Mouse (Mus musculus) midbrain, embryonic 11.5 days (tissue): ENCODE measurements around the gene Cd300lg. TPM values are rescaled to one million over a fixed set of nuclear protein-coding genes. Genes with fewer than 3 reads are reported as not detected.

ENCODE experiments used
- ATAC-seq: fragments of 200-750 bp; cut with Nextera tagmentation; 2 replicates; pipeline ENCODE4 v1.8.0; 2017; ENCODE audit warnings: moderate TSS enrichment, moderate library complexity; ENCODE audit not compliant: low FRiP score
- DNase-seq: peaks from one replicate; pipeline ENCODE4 v3.0.0; 2015; ENCODE audit warnings: low spot score; ENCODE audit errors: missing footprints
- H3K27ac ChIP-seq: fragments of 300-500 bp; sonication (generic); 2 replicates; pipeline ENCODE4 v1.5.1; 2014; ENCODE audit warnings: low read depth, low read length
- H3K27me3 ChIP-seq: fragments of 300-500 bp; sonication (generic); 2 replicates; pipeline ENCODE4 v1.6.1; 2014; ENCODE audit warnings: mild to moderate bottlenecking, low read length, moderate library complexity, mixed read lengths; ENCODE audit not compliant: control insufficient read depth, insufficient read depth
- H3K36me3 ChIP-seq: fragments of 300-500 bp; sonication (generic); 2 replicates; pipeline ENCODE4 v1.6.1; 2014; ENCODE audit warnings: mild to moderate bottlenecking, low read length, moderate library complexity, mixed read lengths; ENCODE audit not compliant: control insufficient read depth, insufficient read depth
- H3K4me1 ChIP-seq: fragments of 300-500 bp; sonication (generic); 2 replicates; pipeline ENCODE4 v1.6.1; 2014; ENCODE audit warnings: low read length; ENCODE audit not compliant: control insufficient read depth, insufficient read depth
- H3K4me2 ChIP-seq: fragments of 300-500 bp; sonication (generic); 2 replicates; pipeline ENCODE4 v1.6.1; 2014; ENCODE audit warnings: mild to moderate bottlenecking, moderate library complexity
- H3K4me3 ChIP-seq: fragments of 300-500 bp; sonication (generic); 2 replicates; pipeline ENCODE4 v1.5.1; 2014; ENCODE audit warnings: low read depth, low read length
- H3K9ac ChIP-seq: fragments of 300-500 bp; sonication (generic); 2 replicates; pipeline ENCODE4 v1.6.1; 2014; ENCODE audit warnings: low read length
- H3K9me3 ChIP-seq: fragments of 300-500 bp; sonication (generic); 2 replicates; pipeline ENCODE4 v1.6.1; 2016; ENCODE audit warnings: low read length; ENCODE audit not compliant: control insufficient read depth
- WGBS: fragments of 180-500 bp; shearing (Covaris S2); extraction: QIAGEN DNeasy Blood & Tissue Kit; methylation state at CpG from one replicate; pipeline ENCODE4 v1.1.7; 2014; 5-methylcytosine and 5-hydroxymethylcytosine counted together
- polyA plus RNA-seq: library from polyadenylated mRNA; unstranded; fragments of >200 nt; fragmentation: Nextera tagmentation; extraction: Ambion mirVana; gene quantifications from 2 replicates; pipeline ENCODE4 v1.2.1, GENCODE M21; 2014

Gene Cd300lg
- polyA plus RNA-seq, 1 experiment from 2014 or later = 0.11 TPM

DNA sequence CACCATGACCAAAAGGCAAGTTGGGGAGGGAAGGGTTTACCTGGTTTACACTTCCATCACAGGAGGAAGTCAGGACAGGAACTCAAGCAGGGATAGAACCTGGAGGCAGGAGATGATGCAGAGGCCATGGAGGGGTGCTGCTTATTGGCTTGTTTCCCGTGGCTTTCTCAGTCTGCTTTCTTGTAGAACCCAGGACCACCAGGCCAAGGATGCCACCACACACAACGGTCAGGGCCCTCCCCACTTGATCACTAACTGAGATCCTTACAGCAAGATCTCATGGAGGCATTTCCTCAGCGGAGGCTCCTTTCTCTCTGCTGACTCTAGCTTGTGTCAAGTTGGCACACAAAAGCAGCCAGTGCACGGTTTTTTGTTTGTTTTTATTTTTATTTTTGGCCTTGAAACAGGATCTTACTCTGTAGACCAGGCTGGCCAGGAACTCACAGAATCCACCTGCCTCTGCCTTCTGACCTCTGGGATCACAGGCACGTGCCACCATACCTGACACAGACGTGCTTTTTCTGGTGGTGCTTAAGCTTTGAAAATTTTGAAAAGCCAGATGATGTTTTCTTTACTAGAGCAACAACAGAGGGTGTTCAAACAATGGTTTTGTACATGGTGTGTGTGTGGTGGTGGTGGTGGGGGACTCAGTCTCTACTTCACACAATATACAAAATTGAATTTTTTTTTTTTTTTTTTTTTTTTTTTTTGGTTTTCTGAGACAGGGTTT, 13.1 kb upstream of the Cd300lg start, which contains the start of gene Mpp3:
TSS of gene Mpp3 (minus strand) at position 375 of the 730 bp plus-strand sequence.
- no peaks in the 10 kb centered on the region for H3K36me3 ChIP-seq
- peak within 1 kb of the TSS; percentile 81 for H3K9ac ChIP-seq
- H3K9me3 ChIP-seq = no peaks in the 10 kb centered on the region
- H3K4me2 ChIP-seq = peak within 1 kb of the TSS; percentile 88
- peak; percentile 86 for DNase-seq
- peaks cover 17% of the 10 kb centered on the region for H3K4me1 ChIP-seq
- peaks cover 3% of the 10 kb centered on the region; the same call in 1 of the 2 replicates for H3K27me3 ChIP-seq
- H3K4me3 ChIP-seq = peak within 1 kb of the TSS; percentile 69; the same call in 1 of the 2 replicates
- H3K27ac ChIP-seq = peak within 1 kb of the TSS; percentile 33; the same call in 1 of the 2 replicates
- ATAC-seq = no peak
- WGBS = 74% methylated on average over 6 of the region's 6 CpGs

DNA sequence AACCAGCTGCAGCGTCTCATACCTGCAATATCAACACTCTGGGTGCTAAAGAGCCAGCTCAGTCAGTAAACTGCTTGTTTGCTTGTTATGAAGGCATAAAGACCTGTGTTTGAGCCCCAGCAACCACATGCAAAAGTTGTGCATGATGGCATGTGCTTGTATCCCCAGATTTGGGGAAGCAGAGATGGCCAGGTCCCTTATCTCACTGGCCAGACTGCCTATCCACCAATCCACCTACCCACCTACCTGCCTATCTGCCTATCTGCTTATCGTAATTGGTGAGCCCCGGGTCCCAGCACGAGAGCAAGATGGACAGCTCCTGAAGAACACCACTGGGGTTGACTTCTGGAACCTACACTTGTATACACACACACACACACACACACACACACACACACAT, 12.0 kb upstream of the Cd300lg start:
- H3K9me3 ChIP-seq = no peaks in the 10 kb centered on the region
- H3K36me3 ChIP-seq = no peaks in the 10 kb centered on the region
- WGBS = 92% methylated on average over 4 of the region's 4 CpGs

DNA sequence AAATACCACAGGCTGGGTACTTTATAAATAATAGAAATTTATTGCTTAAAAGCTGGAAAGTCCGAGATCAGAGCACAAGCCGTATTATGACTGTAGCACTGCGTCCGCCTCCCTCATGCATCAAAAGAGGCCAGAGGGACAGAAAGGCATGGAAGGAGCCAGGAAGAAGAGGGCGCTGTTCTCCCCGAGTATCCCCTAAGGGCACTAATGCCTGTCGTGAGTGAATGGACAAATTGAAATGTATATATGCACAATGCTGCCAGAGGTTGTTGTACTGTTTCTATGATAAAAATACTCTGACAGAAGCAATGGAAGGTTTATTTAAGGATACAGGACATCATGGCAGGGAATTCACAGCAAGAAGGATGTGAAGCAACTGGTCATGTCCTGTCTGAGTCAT, 11.3 kb upstream of the Cd300lg start:
- Histone ChIP-seq H3K27me3 (peaks cover 3% of the 10 kb centered on the region; the same call in 1 of the 2 replicates), H3K9me3 (no peaks in the 10 kb centered on the region), H3K4me1 (peaks cover 17% of the 10 kb centered on the region), H3K4me2 (no peak overlapping the region), H3K4me3 (no peak overlapping the region), H3K36me3 (no peaks in the 10 kb centered on the region), H3K9ac (no peak overlapping the region), H3K27ac (no peak overlapping the region)
- DNase-seq (peak; percentile 78), ATAC-seq (no peak)
- WGBS = 38% methylated on average over 7 of the region's 7 CpGs

More for the DNA sequence above, 12.0 kb upstream of the Cd300lg start:
- Histone ChIP-seq H3K4me1 (peaks cover 17% of the 10 kb centered on the region), H3K27me3 (peaks cover 3% of the 10 kb centered on the region; the same call in 1 of the 2 replicates), H3K4me2 (no peak overlapping the region), H3K27ac (no peak overlapping the region), H3K9ac (no peak overlapping the region), H3K4me3 (no peak overlapping the region)
- no peak for ATAC-seq
- peak; percentile 61 for DNase-seq

DNA sequence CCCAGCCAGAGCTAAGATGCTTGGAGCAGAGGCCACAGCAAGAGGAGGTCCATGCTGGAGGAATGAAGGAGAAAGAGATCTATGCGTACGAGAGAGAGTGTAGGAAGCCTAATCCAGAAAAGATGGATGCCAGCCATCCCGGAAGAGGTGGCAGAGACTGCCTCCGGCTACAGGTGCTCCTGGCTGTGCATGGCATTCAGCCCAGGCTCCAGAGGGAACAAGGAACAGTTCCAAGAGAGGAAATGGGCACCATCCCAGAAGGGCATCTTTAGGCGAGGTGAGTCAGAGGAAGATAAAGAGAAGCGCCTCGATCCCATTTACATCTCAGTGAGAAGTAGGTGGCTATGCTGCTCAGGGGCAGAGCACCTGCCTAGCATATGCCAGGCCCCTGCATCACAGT, 10.2 kb upstream of the Cd300lg start:
- Histone ChIP-seq H3K27ac (no peak overlapping the region), H3K9me3 (no peaks in the 10 kb centered on the region), H3K27me3 (no peaks in the 10 kb centered on the region), H3K4me2 (no peak overlapping the region), H3K4me1 (peaks cover 6% of the 10 kb centered on the region; the same call in 1 of the 2 replicates), H3K36me3 (no peaks in the 10 kb centered on the region), H3K9ac (no peak overlapping the region), H3K4me3 (no peak overlapping the region)
- 80% methylated on average over 7 of the region's 7 CpGs for WGBS
- DNase-seq = no peak
- ATAC-seq = no peak

DNA sequence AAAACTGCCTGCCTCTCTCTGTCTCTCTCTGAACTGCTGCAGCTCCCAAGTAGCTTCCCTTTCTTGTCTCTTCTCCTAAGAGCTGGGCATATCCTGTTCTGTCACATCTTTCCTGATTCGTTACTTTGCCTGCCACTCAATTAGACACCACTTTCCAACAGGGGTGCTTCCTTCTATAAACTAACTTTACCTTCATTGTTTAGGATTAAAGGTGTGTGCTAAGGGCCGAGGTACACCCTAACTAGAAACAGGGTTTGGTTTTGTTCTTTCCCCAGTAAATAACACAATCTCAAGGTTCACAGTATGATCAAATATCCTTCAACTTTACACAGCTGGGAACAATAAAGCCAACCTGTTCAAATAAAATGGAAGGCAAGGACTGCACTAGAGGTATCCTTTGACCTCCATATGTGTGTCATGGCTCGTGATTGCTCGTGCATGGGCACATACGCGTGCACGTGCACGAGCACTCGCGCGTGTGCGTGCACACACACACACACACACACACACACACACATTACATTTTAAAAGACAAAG, 8.2 kb upstream of the Cd300lg start:
- ATAC-seq = no peak

DNA sequence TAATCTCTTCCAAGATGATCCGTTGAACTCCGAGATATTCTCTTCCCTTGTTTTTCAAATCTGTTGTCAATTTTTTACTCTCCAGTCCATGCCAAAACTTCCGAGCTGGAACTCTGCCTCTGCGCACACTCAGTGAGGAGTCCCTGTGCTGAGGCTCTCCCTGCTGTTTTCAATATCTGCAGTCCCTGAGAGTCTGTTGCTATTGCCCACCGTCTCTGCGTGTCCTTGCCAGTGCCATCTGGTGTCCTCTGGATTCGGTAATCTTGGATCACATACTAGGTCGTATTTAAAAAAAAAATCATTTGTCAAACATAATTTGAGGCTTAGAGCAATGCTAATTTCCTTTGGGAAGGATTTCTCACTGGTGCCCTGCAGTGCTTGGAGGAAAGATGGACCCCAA, 6.4 kb upstream of the Cd300lg start:
- Histone ChIP-seq H3K4me2 (no peak overlapping the region), H3K9ac (no peak overlapping the region), H3K27ac (no peak overlapping the region), H3K4me3 (no peak overlapping the region), H3K4me1 (no peaks in the 10 kb centered on the region), H3K36me3 (no peaks in the 10 kb centered on the region), H3K27me3 (no peaks in the 10 kb centered on the region), H3K9me3 (no peaks in the 10 kb centered on the region)
- DNase-seq = peak; percentile 80
- WGBS = 71% methylated on average over 8 of the region's 8 CpGs
- ATAC-seq = no peak

More for the DNA sequence above, 8.2 kb upstream of the Cd300lg start:
- Histone ChIP-seq H3K27me3 (no peaks in the 10 kb centered on the region), H3K27ac (no peak overlapping the region), H3K9me3 (no peaks in the 10 kb centered on the region), H3K9ac (no peak overlapping the region), H3K4me3 (no peak overlapping the region), H3K36me3 (no peaks in the 10 kb centered on the region), H3K4me1 (no peaks in the 10 kb centered on the region), H3K4me2 (no peak overlapping the region)
- peak; percentile 45 for DNase-seq
- 93% methylated on average over 12 of the region's 12 CpGs for WGBS

DNA sequence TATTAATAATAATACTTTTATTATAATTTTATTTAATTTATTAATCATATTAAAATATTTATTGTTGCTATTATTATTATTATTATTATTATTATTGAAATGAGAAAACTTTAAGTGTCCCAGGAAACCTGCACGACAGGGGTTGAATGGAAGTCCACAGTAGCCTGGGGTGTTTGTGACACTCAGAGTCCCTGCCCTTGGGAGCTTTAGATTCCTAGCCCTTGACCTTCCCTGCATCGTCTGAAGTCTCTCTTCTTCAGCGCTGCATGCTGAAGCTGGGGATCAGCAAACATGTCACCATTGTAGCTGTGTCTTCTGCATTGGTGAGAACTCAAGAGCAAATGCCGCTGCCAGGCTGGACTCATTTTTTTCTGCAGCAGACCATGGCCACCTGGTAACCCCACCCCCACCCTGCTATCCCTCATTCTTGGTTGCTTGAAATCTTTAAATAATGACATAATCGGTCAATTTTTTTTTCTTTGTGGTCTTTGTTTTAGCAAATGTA, 5.8 kb upstream of the Cd300lg start:
- no peaks in the 10 kb centered on the region for H3K9me3 ChIP-seq
- H3K27me3 ChIP-seq = no peaks in the 10 kb centered on the region
- no peaks in the 10 kb centered on the region for H3K4me1 ChIP-seq
- no peak overlapping the region for H3K4me2 ChIP-seq
- 75% methylated on average over 5 of the region's 5 CpGs for WGBS
- no peaks in the 10 kb centered on the region for H3K36me3 ChIP-seq
- no peak overlapping the region for H3K4me3 ChIP-seq
- H3K9ac ChIP-seq = no peak overlapping the region
- ATAC-seq = no peak
- H3K27ac ChIP-seq = no peak overlapping the region
- DNase-seq = peak; percentile 67

DNA sequence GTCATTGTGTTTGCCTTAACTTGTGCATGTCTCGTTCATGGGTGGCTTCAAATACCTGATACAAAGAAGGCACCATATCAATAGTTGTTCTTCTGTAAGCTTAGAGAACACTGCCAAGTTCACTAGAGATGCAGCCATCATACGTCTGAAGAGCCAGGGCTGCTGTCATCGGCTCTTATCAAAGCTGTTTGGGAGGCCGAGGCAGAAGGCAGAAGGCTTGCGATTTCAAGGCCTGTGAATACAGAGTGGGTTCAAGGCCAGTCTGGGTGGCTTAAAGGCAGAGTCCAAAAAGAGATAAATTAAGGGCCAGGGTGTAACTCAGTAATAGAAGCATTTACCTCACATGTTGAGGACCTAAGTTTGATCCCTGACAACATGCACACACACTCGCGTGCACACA, 5.0 kb upstream of the Cd300lg start:
- no peaks in the 10 kb centered on the region for H3K4me1 ChIP-seq
- H3K27me3 ChIP-seq = no peaks in the 10 kb centered on the region
- H3K9me3 ChIP-seq = no peaks in the 10 kb centered on the region
- no peak overlapping the region for H3K4me2 ChIP-seq
- 81% methylated on average over 7 of the region's 7 CpGs for WGBS
- no peaks in the 10 kb centered on the region for H3K36me3 ChIP-seq
- H3K27ac ChIP-seq = no peak overlapping the region
- H3K4me3 ChIP-seq = no peak overlapping the region
- peak; percentile 78 for DNase-seq
- H3K9ac ChIP-seq = no peak overlapping the region
- ATAC-seq = no peak

DNA sequence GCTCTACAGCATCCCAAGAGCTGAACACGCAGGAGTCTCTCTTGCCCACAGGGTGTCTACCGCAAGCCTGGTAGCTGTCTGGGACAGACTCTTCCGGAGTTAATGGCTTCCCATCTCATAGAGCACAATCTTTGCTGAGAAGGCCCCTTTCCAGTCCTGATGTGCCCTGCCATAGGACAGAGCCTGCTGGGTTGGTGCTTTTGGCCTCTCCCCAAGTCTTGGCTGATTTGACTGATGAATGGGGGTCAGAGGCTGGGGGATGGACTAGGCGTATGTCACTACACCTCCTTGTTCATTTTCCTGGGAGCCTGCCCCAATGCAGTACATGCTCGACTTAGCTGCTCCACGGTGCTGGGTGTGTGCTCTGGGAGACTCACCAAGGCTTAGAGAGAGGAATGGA, 3.5 kb upstream of the Cd300lg start:
- H3K36me3 ChIP-seq = no peaks in the 10 kb centered on the region
- ATAC-seq (no peak), DNase-seq (no peak)
- no peaks in the 10 kb centered on the region for H3K4me1 ChIP-seq
- no peaks in the 10 kb centered on the region for H3K9me3 ChIP-seq
- no peak overlapping the region for H3K4me2 ChIP-seq
- 86% methylated on average over 6 of the region's 6 CpGs for WGBS
- H3K4me3 ChIP-seq = no peak overlapping the region
- H3K27me3 ChIP-seq = no peaks in the 10 kb centered on the region
- no peak overlapping the region for H3K27ac ChIP-seq
- H3K9ac ChIP-seq = no peak overlapping the region
